Mouse (Mus musculus): ENCODE data around the gene Gm36079.
"Not testable (repeated sequence)": the region's sequence is repeated elsewhere in the genome, so short reads cannot be mapped to it uniquely, and the experiment has no call there.

DNA sequence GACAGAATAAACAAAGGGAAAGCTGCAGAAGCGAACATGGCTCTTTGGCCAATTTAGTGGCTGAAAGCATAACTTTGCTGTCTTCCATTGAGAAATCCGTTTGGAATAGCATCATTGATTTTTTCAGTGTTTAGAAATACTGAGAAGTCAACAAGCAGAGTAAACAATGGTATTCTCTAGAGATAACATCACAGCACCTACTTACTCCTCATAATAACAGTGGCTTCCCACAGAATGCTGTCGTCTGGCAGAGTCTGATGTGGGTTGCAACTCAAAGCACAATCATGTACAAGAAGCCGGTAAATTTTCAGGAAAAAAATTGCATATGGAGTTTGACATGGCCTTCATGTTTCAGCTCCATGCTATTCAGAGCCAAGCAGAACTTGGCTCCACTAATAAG is 1.2 kb downstream of the Gm36079 start:
- TF ChIP-seq CTCF (IDR thresholded peaks at IDR 0.05; ENCODE audit: low read depth, low read length); POLR2A (IDR thresholded peaks at IDR 0.05; ENCODE audit: borderline replicate concordance, low read depth, low read length): not testable (repeated sequence)

Data from bone marrow macrophage, adult 2 months (primary cell).